Mouse (Mus musculus) liver, embryonic 11.5 days (tissue): ENCODE results near the gene Fam13c. TPM values are rescaled to one million over a fixed set of nuclear protein-coding genes. Genes with fewer than 3 reads are reported as not detected.

Experiments
- ATAC-seq: fragments of 200-750 bp; cut with Nextera tagmentation; replicated peaks from 2 replicates; pipeline ENCODE4 v1.8.0; 2017; ENCODE audit warnings: moderate number of reproducible peaks, mild to moderate bottlenecking, moderate TSS enrichment, moderate library complexity; ENCODE audit not compliant: low FRiP score
- DNase-seq: peaks from one replicate; pipeline ENCODE4 v3.0.0-alpha.2; 2017; ENCODE audit warnings: low spot score
- H3K27ac ChIP-seq: fragments of 300-500 bp; sonication (generic); 2 replicates; pipeline ENCODE4 v1.5.1; 2014; ENCODE audit warnings: mild to moderate bottlenecking, low read depth, low read length, control low read depth
- H3K27me3 ChIP-seq: fragments of 300-500 bp; sonication (generic); replicated peaks from 2 replicates; pipeline ENCODE4 v1.6.1; 2014; ENCODE audit warnings: low read length, mixed read lengths; ENCODE audit not compliant: control insufficient read depth, insufficient read depth
- H3K36me3 ChIP-seq: fragments of 300-500 bp; sonication (generic); 2 replicates; pipeline ENCODE4 v1.6.1; 2014; ENCODE audit warnings: mild to moderate bottlenecking, low read length, moderate library complexity, mixed read lengths; ENCODE audit not compliant: control insufficient read depth, insufficient read depth
- H3K4me1 ChIP-seq: fragments of 300-500 bp; sonication (generic); replicated peaks from 2 replicates; pipeline ENCODE4 v1.6.1; 2014; ENCODE audit warnings: low read length, mixed read lengths; ENCODE audit not compliant: control insufficient read depth, insufficient read depth
- H3K4me2 ChIP-seq: fragments of 300-500 bp; sonication (generic); 2 replicates; pipeline ENCODE4 v1.6.1; 2014; ENCODE audit warnings: mild to moderate bottlenecking, control low read depth, moderate library complexity
- H3K4me3 ChIP-seq: fragments of 300-500 bp; sonication (generic); 2 replicates; pipeline ENCODE4 v1.5.1; 2014; ENCODE audit warnings: low read depth, low read length, control low read depth
- H3K9ac ChIP-seq: fragments of 300-500 bp; sonication (generic); 2 replicates; pipeline ENCODE4 v1.6.1; 2014; ENCODE audit warnings: low read depth, low read length, control low read depth
- H3K9me3 ChIP-seq: fragments of 300-500 bp; sonication (generic); 2 replicates; pipeline ENCODE4 v1.6.1; 2016; ENCODE audit warnings: low read length, inconsistent platforms, mixed read lengths; ENCODE audit not compliant: control insufficient read depth
- WGBS: fragments of 180-500 bp; shearing (Covaris S2); extraction: QIAGEN DNeasy Blood & Tissue Kit; methylation state at CpG from one replicate; pipeline ENCODE4 v1.1.7; 2014; 5-methylcytosine and 5-hydroxymethylcytosine counted together
- polyA plus RNA-seq: library from polyadenylated mRNA; unstranded; fragments of >200 nt; fragmentation: Nextera tagmentation; extraction: Ambion mirVana; gene quantifications from 2 replicates; pipeline ENCODE4 v1.2.1, GENCODE M21; 2014

Gene Fam13c
- polyA plus RNA-seq, 1 experiment from 2014 or later: 1.8 TPM

GRCm38 (mm10) chr10:70521379-70521778 is 81.1 kb downstream of the Fam13c start:
- Histone ChIP-seq H3K9ac (no peak overlapping the region), H3K27me3 (peaks cover 16% of the 10 kb centered on the region), H3K4me1 (no peaks in the 10 kb centered on the region), H3K4me2 (peak overlapping the region; percentile 71), H3K27ac (no peak overlapping the region), H3K36me3 (no peaks in the 10 kb centered on the region), H3K9me3 (no peaks in the 10 kb centered on the region), H3K4me3 (no peak overlapping the region)
- ATAC-seq: no peak
- DNase-seq: no peak
- 27% methylated on average over 5 of the region's 5 CpGs for WGBS

GRCm38 (mm10) chr10:70530185-70530823 is 90.0 kb downstream of the Fam13c start:
- Histone ChIP-seq H3K9me3 (no peaks in the 10 kb centered on the region), H3K4me2 (no peak overlapping the region), H3K36me3 (no peaks in the 10 kb centered on the region), H3K4me3 (no peak overlapping the region), H3K9ac (no peak overlapping the region), H3K4me1 (no peaks in the 10 kb centered on the region), H3K27ac (no peak overlapping the region), H3K27me3 (no peaks in the 10 kb centered on the region)
- ATAC-seq: no peak
- WGBS: 85% methylated on average over 12 of the region's 12 CpGs
- DNase-seq: no peak

- Histone ChIP-seq H3K4me3 (no peak overlapping the region), H3K4me2 (no peak overlapping the region), H3K9me3 (no peaks in the 10 kb centered on the region), H3K27me3 (no peaks in the 10 kb centered on the region), H3K9ac (no peak overlapping the region), H3K27ac (no peak overlapping the region), H3K36me3 (no peaks in the 10 kb centered on the region), H3K4me1 (no peaks in the 10 kb centered on the region)
- 84% methylated on average over 9 of the region's 9 CpGs for WGBS
- no peak for DNase-seq
- ATAC-seq: no peak
These were observed 92.0 kb downstream of the Fam13c start for GRCm38 (mm10) chr10:70532249-70532648.

- Histone ChIP-seq H3K4me3 (no peak overlapping the region), H3K27me3 (no peaks in the 10 kb centered on the region), H3K9me3 (no peaks in the 10 kb centered on the region), H3K36me3 (no peaks in the 10 kb centered on the region), H3K4me1 (no peaks in the 10 kb centered on the region), H3K9ac (no peak overlapping the region), H3K27ac (no peak overlapping the region), H3K4me2 (no peak overlapping the region)
- DNase-seq (no peak), ATAC-seq (no peak)
- WGBS: 68% methylated on average over 8 of the region's 8 CpGs
These were observed 93.1 kb downstream of the Fam13c start for GRCm38 (mm10) chr10:70533301-70533781.

- 79% methylated on average over 12 of the region's 12 CpGs for WGBS
- H3K4me1 ChIP-seq: no peaks in the 10 kb centered on the region
- H3K27ac ChIP-seq: no peak overlapping the region
- no peak overlapping the region for H3K4me3 ChIP-seq
- no peak overlapping the region for H3K9ac ChIP-seq
- no peak for DNase-seq
- H3K27me3 ChIP-seq: no peaks in the 10 kb centered on the region
- H3K9me3 ChIP-seq: no peaks in the 10 kb centered on the region
- no peaks in the 10 kb centered on the region for H3K36me3 ChIP-seq
- ATAC-seq: no peak
- no peak overlapping the region for H3K4me2 ChIP-seq
These were observed 93.7 kb downstream of the Fam13c start for GRCm38 (mm10) chr10:70533986-70534385.

GRCm38 (mm10) chr10:70534571-70534970 is 94.3 kb downstream of the Fam13c start:
- DNase-seq: no peak
- Histone ChIP-seq H3K27me3 (no peaks in the 10 kb centered on the region), H3K36me3 (no peaks in the 10 kb centered on the region), H3K4me3 (no peak overlapping the region), H3K27ac (no peak overlapping the region), H3K9me3 (no peaks in the 10 kb centered on the region), H3K4me1 (no peaks in the 10 kb centered on the region), H3K9ac (no peak overlapping the region), H3K4me2 (no peak overlapping the region)
- ATAC-seq: no peak
- WGBS: 92% methylated on average over 10 of the region's 10 CpGs

GRCm38 (mm10) chr10:70535401-70535800 is 95.1 kb downstream of the Fam13c start:
- Histone ChIP-seq H3K27me3 (no peaks in the 10 kb centered on the region), H3K4me3 (no peak overlapping the region), H3K27ac (no peak overlapping the region), H3K4me1 (no peaks in the 10 kb centered on the region), H3K36me3 (no peaks in the 10 kb centered on the region), H3K9ac (no peak overlapping the region), H3K4me2 (no peak overlapping the region), H3K9me3 (no peaks in the 10 kb centered on the region)
- ATAC-seq (no peak), DNase-seq (no peak)
- 88% methylated on average over 12 of the region's 12 CpGs for WGBS

- Histone ChIP-seq H3K9me3 (no peaks in the 10 kb centered on the region), H3K4me1 (no peaks in the 10 kb centered on the region), H3K27me3 (no peaks in the 10 kb centered on the region), H3K36me3 (no peaks in the 10 kb centered on the region), H3K9ac (no peak overlapping the region), H3K4me3 (no peak overlapping the region), H3K27ac (no peak overlapping the region), H3K4me2 (no peak overlapping the region)
- 81% methylated on average over 10 of the region's 10 CpGs for WGBS
- no peak for ATAC-seq
- no peak for DNase-seq
These were observed 97.4 kb downstream of the Fam13c start for GRCm38 (mm10) chr10:70537694-70538093.

GRCm38 (mm10) chr10:70539251-70539650 is 99.0 kb downstream of the Fam13c start:
- Histone ChIP-seq H3K4me3 (no peak overlapping the region), H3K27ac (no peak overlapping the region), H3K4me1 (no peaks in the 10 kb centered on the region), H3K9ac (no peak overlapping the region), H3K9me3 (no peaks in the 10 kb centered on the region), H3K36me3 (no peaks in the 10 kb centered on the region), H3K27me3 (no peaks in the 10 kb centered on the region), H3K4me2 (no peak overlapping the region)
- DNase-seq: no peak
- WGBS: 91% methylated on average over 9 of the region's 9 CpGs
- ATAC-seq: no peak
